Mouse (Mus musculus): ENCODE measurements around the gene Cux2. TPM values are rescaled to one million over a fixed set of nuclear protein-coding genes. Genes with fewer than 3 reads are reported as not detected.

The Cux2 gene
- total and polyA plus RNA-seq, 3 experiments, result 0.17 TPM; not detected in 2

GRCm38 (mm10) chr5:121996701-121997100 is 53.2 kb downstream of the Cux2 start:
- Histone ChIP-seq H3K27me3 (replicated peaks) (peaks cover 81% of the 10 kb centered on the region), H3K9ac (ENCODE audit: insufficient read depth, low read depth) (no peak overlapping the region), H3K79me2 (replicated peaks; ENCODE audit: control insufficient read depth, extremely low read depth, insufficient read depth, poor library complexity, severe bottlenecking) (no peaks in the 10 kb centered on the region), H3K36me3 (replicated peaks in 1 of 2; ENCODE audit: control insufficient read depth in 1 of 2, insufficient read depth in 1 of 2, low read length in 1 of 2) (no peaks in the 10 kb centered on the region), H3K4me2 (ENCODE audit: insufficient read depth, low read depth, poor library complexity, severe bottlenecking) (no peak overlapping the region), H3K4me3 (replicated peaks in 1 of 3; ENCODE audit: low read depth in 2 of 3, low read length in 2 of 3, poor library complexity in 1 of 3) (no peak overlapping the region), H3K4me1 (ENCODE audit: control insufficient read depth in 1 of 2, insufficient read depth in 2 of 2) (peaks cover 4 to 12% of the 10 kb centered on the region in 2 experiments), H3K27ac (ENCODE audit: insufficient read depth, low read depth) (no peak overlapping the region), H3K9me3 (replicated peaks; ENCODE audit: low read length) (no peaks in the 10 kb centered on the region)
- TF ChIP-seq HCFC1 (IDR thresholded peaks at IDR 0.05; ENCODE audit: low read depth, low read length) (no peak), JUN (IDR thresholded peaks at IDR 0.05; ENCODE audit: insufficient read depth, low read depth, low read length) (no peak), MAFK (IDR thresholded peaks at IDR 0.05; ENCODE audit: insufficient replicate concordance, low read length) (no peak), ELF1 (IDR thresholded peaks at IDR 0.05; ENCODE audit: low read depth, low read length) (no peak), POLR2A (IDR thresholded peaks at IDR 0.05; ENCODE audit: low read depth, low read length) (no peak)
- in situ Hi-C loops (cut with MboI; ENCODE audit: low pct_ligation_motif_present, low pct_unique_long_range_greater_than_20kb, low sequenced_read_pairs) (loop anchor here (10.0 kb wide), 1 partner anchor 52 kb away; no protein-coding TSS in a partner anchor), dilution Hi-C loops (cut with MboI; ENCODE audit: extremely low pct_ligation_motif_present, extremely low pct_unique_long_range_greater_than_20kb, low sequenced_read_pairs) (no loop called here)
- DNase-seq (ENCODE audit: extremely low read depth), result peak; percentile 34

GRCm38 (mm10) chr5:121994808-121995207 is 55.1 kb downstream of the Cux2 start:
- Histone ChIP-seq H3K9me3 (replicated peaks; ENCODE audit: low read length) (no peaks in the 10 kb centered on the region), H3K4me2 (ENCODE audit: insufficient read depth, low read depth, poor library complexity, severe bottlenecking) (no peak overlapping the region), H3K27ac (ENCODE audit: insufficient read depth, low read depth) (no peak overlapping the region), H3K4me1 (ENCODE audit: control insufficient read depth in 1 of 2, insufficient read depth in 2 of 2) (peaks cover 4 to 12% of the 10 kb centered on the region in 2 experiments), H3K27me3 (replicated peaks) (peaks cover 81% of the 10 kb centered on the region), H3K9ac (ENCODE audit: insufficient read depth, low read depth) (no peak overlapping the region), H3K79me2 (replicated peaks; ENCODE audit: control insufficient read depth, extremely low read depth, insufficient read depth, poor library complexity, severe bottlenecking) (no peaks in the 10 kb centered on the region), H3K36me3 (replicated peaks in 1 of 2; ENCODE audit: control insufficient read depth in 1 of 2, insufficient read depth in 1 of 2, low read length in 1 of 2) (no peaks in the 10 kb centered on the region), H3K4me3 (replicated peaks in 1 of 3; ENCODE audit: low read depth in 2 of 3, low read length in 2 of 3, poor library complexity in 1 of 3) (no peak overlapping the region)
- DNase-seq (ENCODE audit: extremely low read depth), result no peak
- no peak for TF ChIP-seq SIN3A (IDR thresholded peaks at IDR 0.05; ENCODE audit: low read length)
- TF ChIP-seq MYC (IDR thresholded peaks at IDR 0.05; ENCODE audit: low read depth, low read length), result no peak
- no peak for TF ChIP-seq ELF1 (IDR thresholded peaks at IDR 0.05; ENCODE audit: low read depth, low read length)
- no peak for TF ChIP-seq ZC3H11A (IDR thresholded peaks at IDR 0.05; ENCODE audit: low read depth, low read length)
- TF ChIP-seq RCOR1 (conservative IDR thresholded peaks at IDR 0.05; ENCODE audit: low read depth, low read length), result no peak
- TF ChIP-seq POLR2AphosphoS2 (IDR thresholded peaks at IDR 0.05; ENCODE audit: low read depth, low read length), result no peak
- TF ChIP-seq MEF2A (IDR thresholded peaks at IDR 0.05; ENCODE audit: borderline replicate concordance, low read depth, low read length), result no peak
- TF ChIP-seq USF2 (conservative IDR thresholded peaks at IDR 0.05; ENCODE audit: low read depth, low read length), result no peak
- no peak for TF ChIP-seq ZMIZ1 (IDR thresholded peaks at IDR 0.05; ENCODE audit: low read depth, low read length)
- in situ Hi-C loops (cut with MboI; ENCODE audit: low pct_ligation_motif_present, low pct_unique_long_range_greater_than_20kb, low sequenced_read_pairs), result loop anchor here (10.0 kb wide), 1 partner anchor 50 kb away; no protein-coding TSS in a partner anchor
- dilution Hi-C loops (cut with MboI; ENCODE audit: extremely low pct_ligation_motif_present, extremely low pct_unique_long_range_greater_than_20kb, low sequenced_read_pairs), result no loop called here

GRCm38 (mm10) chr5:121991914-121992313 is 58.0 kb downstream of the Cux2 start:
- in situ Hi-C loops (cut with MboI; ENCODE audit: low pct_ligation_motif_present, low pct_unique_long_range_greater_than_20kb, low sequenced_read_pairs), result loop anchor here (10.0 kb wide), 1 partner anchor 47 kb away; no protein-coding TSS in a partner anchor
- Histone ChIP-seq H3K4me1 (ENCODE audit: control insufficient read depth in 1 of 2, insufficient read depth in 2 of 2) (peaks cover under 1 to 1% of the 10 kb centered on the region in 2 experiments; a peak in 3 of 4 replicates), H3K27me3 (replicated peaks) (peaks cover 87% of the 10 kb centered on the region), H3K27ac (ENCODE audit: insufficient read depth, low read depth) (no peak overlapping the region), H3K79me2 (replicated peaks; ENCODE audit: control insufficient read depth, extremely low read depth, insufficient read depth, poor library complexity, severe bottlenecking) (no peaks in the 10 kb centered on the region), H3K4me2 (ENCODE audit: insufficient read depth, low read depth, poor library complexity, severe bottlenecking) (no peak overlapping the region), H3K36me3 (replicated peaks in 1 of 2; ENCODE audit: control insufficient read depth in 1 of 2, insufficient read depth in 1 of 2, low read length in 1 of 2) (no peaks in the 10 kb centered on the region), H3K4me3 (replicated peaks in 1 of 3; ENCODE audit: low read depth in 2 of 3, low read length in 2 of 3, poor library complexity in 1 of 3) (no peak overlapping the region), H3K9me3 (replicated peaks; ENCODE audit: low read length) (no peaks in the 10 kb centered on the region), H3K9ac (ENCODE audit: insufficient read depth, low read depth) (no peak overlapping the region)
- no peak for DNase-seq (ENCODE audit: extremely low read depth)
- TF ChIP-seq MEF2A (IDR thresholded peaks at IDR 0.05; ENCODE audit: borderline replicate concordance, low read depth, low read length) (no peak), CTCF (conservative IDR thresholded peaks at IDR 0.05 in 1 of 2, IDR thresholded peaks at IDR 0.05 in 1 of 2; ENCODE audit: low read depth in 2 of 2, low read length in 2 of 2) (no peak), ZNF384 (IDR thresholded peaks at IDR 0.05; ENCODE audit: low read depth, low read length) (no peak), JUN (IDR thresholded peaks at IDR 0.05; ENCODE audit: insufficient read depth, low read depth, low read length) (no peak), ELF1 (IDR thresholded peaks at IDR 0.05; ENCODE audit: low read depth, low read length) (no peak), MYC (IDR thresholded peaks at IDR 0.05; ENCODE audit: low read depth, low read length) (no peak)
- dilution Hi-C loops (cut with MboI; ENCODE audit: extremely low pct_ligation_motif_present, extremely low pct_unique_long_range_greater_than_20kb, low sequenced_read_pairs), result no loop called here
